Mouse (Mus musculus): Measurements from ENCODE around the gene Taf3. TPM values are rescaled to one million over a fixed set of nuclear protein-coding genes. Genes with fewer than 3 reads are reported as not detected.

Gene Taf3
- total and polyA plus RNA-seq, 3 experiments, result 3.1 to 13.4 (median 6.0) TPM

DNA sequence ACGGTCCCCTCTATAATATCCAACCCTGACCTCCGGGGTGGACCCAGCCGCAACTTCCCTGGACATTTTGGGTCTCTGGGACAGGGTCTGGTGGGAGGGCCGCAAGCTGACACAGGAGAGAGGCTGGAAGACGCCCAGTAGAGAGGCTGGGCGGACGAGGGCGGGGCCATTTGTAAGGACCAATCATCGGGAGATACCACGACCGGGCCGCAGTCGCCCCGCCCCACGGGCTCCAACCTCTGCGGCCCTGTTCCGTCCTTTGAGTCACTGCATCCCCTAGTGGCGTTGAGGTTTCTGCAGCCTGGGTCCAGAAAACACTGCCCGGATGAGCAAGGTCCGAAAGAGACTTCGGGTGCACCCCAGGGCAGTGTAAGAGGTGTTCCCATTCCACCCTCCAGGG is 168.9 kb downstream of the Taf3 start:
- in situ Hi-C loops (cut with MboI; ENCODE audit: low pct_ligation_motif_present, low pct_unique_long_range_greater_than_20kb, low sequenced_read_pairs), result loop anchor here (25.0 kb wide), 1 partner anchor 417 kb away; no protein-coding TSS in a partner anchor
- peak; percentile 96 for DNase-seq (ENCODE audit: extremely low read depth)
- Histone ChIP-seq H3K4me3 (replicated peaks in 1 of 3; ENCODE audit: low read depth in 2 of 3, low read length in 2 of 3, poor library complexity in 1 of 3) (peak overlapping the region; percentile 52 to 69 (median 60)), H3K27ac (ENCODE audit: insufficient read depth, low read depth) (0 out of 2 replicates have a peak overlapping the region, but pooled peaks have one; percentile 27), H3K27me3 (replicated peaks) (no peaks in the 10 kb centered on the region), H3K36me3 (replicated peaks in 1 of 2; ENCODE audit: control insufficient read depth in 1 of 2, insufficient read depth in 1 of 2, low read length in 1 of 2) (no peaks in the 10 kb centered on the region), H3K9ac (ENCODE audit: insufficient read depth, low read depth) (peak overlapping the region; percentile 84; the same call in 1 of the 2 replicates), H3K9me3 (replicated peaks; ENCODE audit: low read length) (peaks cover 3% of the 10 kb centered on the region), H3K4me2 (ENCODE audit: insufficient read depth, low read depth, poor library complexity, severe bottlenecking) (peak overlapping the region; percentile 83), H3K4me1 (ENCODE audit: control insufficient read depth in 1 of 2, insufficient read depth in 2 of 2) (0 out of 4 replicates have a peak, but pooled peaks cover 0 to 2% of the 10 kb centered on the region in 2 experiments), H3K79me2 (replicated peaks; ENCODE audit: control insufficient read depth, extremely low read depth, insufficient read depth, poor library complexity, severe bottlenecking) (no peaks in the 10 kb centered on the region)
- TF ChIP-seq ETS1 (conservative IDR thresholded peaks at IDR 0.05; ENCODE audit: low read depth, low read length) (no peak), SMC3 (IDR thresholded peaks at IDR 0.05; ENCODE audit: low read depth, low read length) (peak; percentile 91), ZKSCAN1 (IDR thresholded peaks at IDR 0.05; ENCODE audit: borderline replicate concordance, low read depth, low read length) (no peak), KAT2A (IDR thresholded peaks at IDR 0.05; ENCODE audit: insufficient replicate concordance, low read length) (no peak), CHD1 (IDR thresholded peaks at IDR 0.05; ENCODE audit: low read depth, low read length) (no peak), GABPA (IDR thresholded peaks at IDR 0.05; ENCODE audit: insufficient replicate concordance, low read depth, low read length) (no peak), MAX (IDR thresholded peaks at IDR 0.05; ENCODE audit: low read length) (no peak; the same call in 1 of the 2 replicates), POLR2AphosphoS2 (IDR thresholded peaks at IDR 0.05; ENCODE audit: low read depth, low read length) (no peak), RCOR1 (conservative IDR thresholded peaks at IDR 0.05; ENCODE audit: low read depth, low read length) (no peak), MEF2A (IDR thresholded peaks at IDR 0.05; ENCODE audit: borderline replicate concordance, low read depth, low read length) (peak; percentile 52; the same call in 1 of the 2 replicates), ELF1 (IDR thresholded peaks at IDR 0.05; ENCODE audit: low read depth, low read length) (peak; percentile 49; the same call in 1 of the 2 replicates), USF1 (IDR thresholded peaks at IDR 0.05; ENCODE audit: low read depth, low read length) (no peak), EP300 (IDR thresholded peaks at IDR 0.05; ENCODE audit: low read length) (no peak), JUN (IDR thresholded peaks at IDR 0.05; ENCODE audit: insufficient read depth, low read depth, low read length) (no peak), CHD2 (IDR thresholded peaks at IDR 0.05; ENCODE audit: low read length) (no peak), NRF1 (IDR thresholded peaks at IDR 0.05; ENCODE audit: low read depth, low read length) (no peak), NELFE (IDR thresholded peaks at IDR 0.05; ENCODE audit: low read depth, low read length) (peak; percentile 47; the same call in 1 of the 2 replicates), UBTF (IDR thresholded peaks at IDR 0.05; ENCODE audit: low read depth, low read length) (no peak), ZNF384 (IDR thresholded peaks at IDR 0.05; ENCODE audit: low read depth, low read length) (no peak), E2F4 (IDR thresholded peaks at IDR 0.05; ENCODE audit: insufficient replicate concordance, low read depth, low read length) (no peak), CTCF (conservative IDR thresholded peaks at IDR 0.05 in 1 of 2, IDR thresholded peaks at IDR 0.05 in 1 of 2; ENCODE audit: low read depth in 2 of 2, low read length in 2 of 2) (peak; percentile 52 to 88), SIN3A (IDR thresholded peaks at IDR 0.05; ENCODE audit: low read length) (peak; percentile 6; the same call in 1 of the 2 replicates), TBP (conservative IDR thresholded peaks at IDR 0.05; ENCODE audit: low read depth, low read length) (0 out of 2 replicates have a peak, but pooled peaks have one; percentile 55), JUND (conservative IDR thresholded peaks at IDR 0.05; ENCODE audit: low read depth, low read length) (no peak), BHLHE40 (IDR thresholded peaks at IDR 0.05; ENCODE audit: low read depth, low read length) (no peak), MAZ (IDR thresholded peaks at IDR 0.05; ENCODE audit: low read depth, low read length) (peak; percentile 69; the same call in 1 of the 2 replicates), MAFK (IDR thresholded peaks at IDR 0.05; ENCODE audit: insufficient replicate concordance, low read length) (no peak), ZMIZ1 (IDR thresholded peaks at IDR 0.05; ENCODE audit: low read depth, low read length) (no peak), HCFC1 (IDR thresholded peaks at IDR 0.05; ENCODE audit: low read depth, low read length) (peak; percentile 49; the same call in 1 of the 2 replicates), RAD21 (IDR thresholded peaks at IDR 0.05; ENCODE audit: low read depth, low read length) (peak; percentile 98), USF2 (conservative IDR thresholded peaks at IDR 0.05; ENCODE audit: low read depth, low read length) (no peak), PAX5 (IDR thresholded peaks at IDR 0.05; ENCODE audit: low read length) (no peak), TCF12 (IDR thresholded peaks at IDR 0.05; ENCODE audit: low read depth, low read length) (0 out of 2 replicates have a peak, but pooled peaks have one; percentile 40), ZC3H11A (IDR thresholded peaks at IDR 0.05; ENCODE audit: low read depth, low read length) (peak; percentile 78), POLR2A (IDR thresholded peaks at IDR 0.05; ENCODE audit: low read depth, low read length) (no peak; the same call in 1 of the 2 replicates), IRF4 (IDR thresholded peaks at IDR 0.05; ENCODE audit: low read depth, low read length) (0 out of 2 replicates have a peak, but pooled peaks have one; percentile 34)
- dilution Hi-C loops (cut with MboI; ENCODE audit: extremely low pct_ligation_motif_present, extremely low pct_unique_long_range_greater_than_20kb, low sequenced_read_pairs), result no loop called here
